Mouse (Mus musculus): ENCODE measurements around the gene Col5a1.

Col5a1 gene

DNA sequence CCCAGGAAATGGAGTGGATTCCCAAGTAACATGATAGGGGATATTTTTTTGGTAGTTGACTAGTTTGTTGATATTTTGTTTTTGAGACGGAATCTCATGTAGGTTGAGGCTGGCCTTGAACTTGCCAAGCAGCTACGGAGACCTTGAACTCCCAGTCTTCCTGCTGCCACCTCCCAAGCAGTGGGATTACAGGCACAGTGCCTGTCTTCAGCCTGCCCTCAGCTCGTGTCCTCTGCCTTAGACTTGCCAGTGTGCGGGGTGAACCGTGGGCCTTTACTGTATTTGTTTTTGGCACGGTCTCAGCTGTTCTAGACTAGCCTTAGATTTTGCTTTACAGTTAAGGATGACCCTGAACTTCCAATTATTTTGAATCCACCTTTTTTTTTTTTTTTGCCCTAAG, 37.5 kb downstream of the Col5a1 start:
- no peak for DNase-seq

DNA sequence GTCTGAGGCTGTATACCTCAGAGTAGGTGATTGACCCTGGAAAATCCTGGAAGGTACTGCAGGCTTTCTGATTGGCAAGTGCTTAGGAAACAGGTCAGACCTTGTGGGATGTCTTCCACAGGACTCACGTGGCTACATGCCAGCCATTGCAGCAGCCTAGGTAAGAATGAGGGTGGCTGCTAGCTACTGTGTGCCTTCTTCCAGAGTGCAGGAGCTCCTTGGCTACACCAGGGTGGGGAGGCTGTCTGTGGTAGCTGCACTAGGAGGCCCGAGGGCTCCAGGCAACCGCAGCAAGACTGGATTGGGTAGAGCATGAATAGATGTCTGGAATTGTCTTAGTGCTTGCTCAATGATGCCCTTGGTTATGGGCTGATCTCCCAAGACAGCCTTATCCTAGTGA, 38.2 kb downstream of the Col5a1 start:
- DNase-seq: no peak

DNA sequence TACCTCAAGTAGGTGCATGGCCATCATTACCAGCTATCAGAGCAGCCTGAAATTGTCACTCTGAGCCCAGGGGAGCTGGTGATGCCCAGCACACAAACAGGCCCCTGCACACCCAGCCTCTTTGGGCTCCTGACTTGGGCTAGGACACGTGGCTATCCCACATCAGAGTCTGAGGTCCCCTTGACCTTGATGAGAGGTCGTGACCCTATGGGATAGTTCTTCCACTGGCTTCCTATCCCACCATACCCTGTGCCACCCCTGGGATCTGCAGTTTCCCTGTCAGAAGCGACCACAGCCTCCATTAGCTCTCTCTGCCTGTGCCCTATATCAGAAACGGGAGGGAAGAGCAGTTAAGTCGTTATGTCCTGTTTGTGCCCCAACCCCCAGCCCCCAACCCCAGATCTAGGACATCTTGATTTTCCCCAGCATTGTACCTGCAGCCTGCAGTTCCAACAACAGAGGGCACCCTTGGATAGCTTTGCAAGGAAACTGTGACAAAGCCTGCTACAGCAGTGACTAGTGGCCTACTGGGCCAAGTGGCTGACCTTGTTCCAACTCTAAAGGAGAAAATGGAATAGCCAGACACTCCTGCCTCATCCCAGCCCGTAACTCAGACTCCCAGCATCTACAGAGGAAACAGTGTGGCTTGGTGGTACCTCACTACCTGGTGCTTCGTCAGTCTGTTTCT, 40.4 kb downstream of the Col5a1 start:
- DNase-seq: peak; percentile 84

DNA sequence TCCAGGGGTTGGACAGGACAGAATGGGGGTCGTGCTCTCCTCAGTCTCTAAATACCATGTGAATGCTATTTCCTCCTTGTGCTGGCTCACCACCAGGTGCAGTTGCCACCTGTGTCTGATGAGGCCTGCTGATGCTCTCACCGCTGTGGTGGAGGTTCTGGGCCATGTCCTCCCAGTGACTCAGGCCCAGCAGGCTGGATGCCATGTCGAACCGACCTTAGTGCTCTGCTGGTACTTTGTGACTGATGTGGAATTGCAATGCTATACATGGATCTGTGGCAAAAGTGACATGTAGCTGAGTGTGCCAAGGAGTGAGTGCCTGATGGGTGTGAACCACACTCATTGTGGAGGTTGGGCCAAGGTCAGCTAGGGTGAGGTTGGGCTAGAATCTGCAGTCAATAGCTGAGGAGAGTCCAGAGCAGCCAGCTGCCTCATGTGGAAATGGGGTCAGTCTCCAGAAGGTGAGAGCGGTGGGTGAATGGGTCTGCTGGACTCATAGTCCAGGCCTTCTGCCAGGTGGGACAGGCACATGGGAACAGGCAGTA, 44.3 kb downstream of the Col5a1 start:
- no peak for DNase-seq

DNA sequence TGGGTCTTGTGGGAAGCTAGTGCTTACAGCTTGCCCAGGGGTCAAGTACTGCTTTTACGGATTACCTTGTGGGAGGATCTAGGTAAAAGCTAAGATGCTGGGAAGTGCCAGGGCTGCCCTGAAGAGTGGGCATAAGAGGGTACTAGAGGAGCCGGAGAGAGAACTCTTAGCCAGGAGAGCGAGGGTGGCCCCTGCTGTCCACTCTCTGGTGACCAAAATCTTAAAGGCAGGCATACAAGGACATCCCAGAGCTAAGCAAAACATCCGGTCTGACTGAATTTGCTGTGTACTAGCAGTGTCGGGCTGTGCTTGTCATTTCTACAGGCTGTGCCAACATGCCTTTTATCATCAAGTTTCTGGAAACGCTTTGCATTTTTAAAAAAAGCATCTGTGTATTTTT, 44.9 kb downstream of the Col5a1 start:
- DNase-seq: peak; percentile 53

DNA sequence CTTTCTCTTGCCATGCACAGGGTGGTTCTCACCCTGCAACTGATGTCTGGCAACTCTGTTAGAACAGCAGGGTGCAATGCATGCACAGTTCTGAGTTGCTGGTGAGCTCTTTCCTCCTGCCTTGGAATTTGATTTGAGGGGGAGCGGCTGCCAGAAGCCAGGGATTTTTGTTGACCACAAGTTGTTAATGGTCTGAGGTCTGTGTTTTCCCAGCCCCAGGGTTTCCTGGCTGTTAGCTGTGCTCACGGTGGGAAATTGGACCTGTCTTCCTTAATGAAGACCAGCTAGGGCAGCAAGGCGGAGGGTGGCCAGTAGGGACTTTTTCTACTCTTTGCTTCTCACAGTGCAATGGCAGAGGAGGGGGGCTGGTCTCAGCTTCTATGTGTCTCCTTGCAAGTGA, 45.7 kb downstream of the Col5a1 start:
- peak; percentile 33 for DNase-seq

DNA sequence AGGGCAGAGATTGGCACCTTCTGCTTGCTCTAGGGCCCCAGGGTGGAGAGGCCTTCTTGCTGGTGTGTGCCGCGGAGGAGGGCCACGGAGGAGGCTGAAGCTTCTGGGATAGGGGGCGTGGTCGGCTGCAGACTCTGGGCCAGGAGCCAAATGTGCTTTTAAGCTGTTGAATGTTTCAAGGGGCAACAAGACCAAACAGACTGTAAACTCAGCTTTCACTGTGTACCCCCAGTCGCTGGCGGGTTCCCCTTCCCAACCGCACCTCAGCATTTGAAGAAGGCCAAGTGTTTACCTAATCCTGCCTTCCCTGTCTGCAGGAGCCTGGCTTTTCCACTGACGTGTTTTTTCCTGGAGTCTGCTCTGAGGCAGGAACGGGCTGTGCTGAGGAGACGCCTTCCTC, 48.0 kb downstream of the Col5a1 start:
- peak; percentile 93 for DNase-seq

DNA sequence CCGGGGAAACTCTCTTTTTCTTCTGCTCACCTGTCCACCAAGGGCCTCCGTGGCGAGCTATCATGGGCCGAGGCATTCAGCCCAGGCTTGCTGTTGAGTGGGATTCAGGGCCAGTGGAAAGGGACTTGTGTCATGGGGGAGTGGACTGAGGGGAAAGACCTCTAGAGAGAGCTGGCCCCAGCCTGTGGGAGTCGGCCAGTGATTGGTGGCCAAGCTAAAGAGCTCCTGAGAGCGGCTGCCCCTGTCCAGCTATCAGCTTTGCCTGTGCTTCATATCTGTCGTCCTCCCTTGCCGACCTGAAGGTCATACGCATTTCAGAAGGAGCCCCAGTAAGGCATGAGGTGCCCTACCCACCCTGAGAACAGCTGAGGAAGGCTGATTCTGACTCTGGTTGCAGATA, 48.6 kb downstream of the Col5a1 start:
- DNase-seq: no peak

DNA sequence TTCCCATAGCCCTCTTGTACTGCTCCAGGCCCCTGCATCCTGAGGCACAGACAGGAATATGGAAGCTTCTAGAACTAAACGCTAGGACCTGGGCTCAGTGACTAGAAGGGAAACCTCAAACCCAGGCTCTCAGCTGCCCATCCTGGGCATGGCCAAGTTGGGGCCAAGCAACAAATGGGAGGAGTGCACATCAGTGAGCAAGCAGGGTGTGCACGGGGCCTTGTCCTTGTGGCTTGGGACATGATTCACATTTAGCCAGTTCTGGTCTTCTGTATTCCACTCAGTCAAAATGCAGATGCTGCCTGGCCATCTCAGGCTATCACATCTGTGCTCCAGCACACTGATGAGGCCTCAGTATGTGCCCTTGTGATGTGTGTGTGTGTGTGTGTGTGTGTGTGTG, 49.2 kb downstream of the Col5a1 start:
- no peak for DNase-seq

DNA sequence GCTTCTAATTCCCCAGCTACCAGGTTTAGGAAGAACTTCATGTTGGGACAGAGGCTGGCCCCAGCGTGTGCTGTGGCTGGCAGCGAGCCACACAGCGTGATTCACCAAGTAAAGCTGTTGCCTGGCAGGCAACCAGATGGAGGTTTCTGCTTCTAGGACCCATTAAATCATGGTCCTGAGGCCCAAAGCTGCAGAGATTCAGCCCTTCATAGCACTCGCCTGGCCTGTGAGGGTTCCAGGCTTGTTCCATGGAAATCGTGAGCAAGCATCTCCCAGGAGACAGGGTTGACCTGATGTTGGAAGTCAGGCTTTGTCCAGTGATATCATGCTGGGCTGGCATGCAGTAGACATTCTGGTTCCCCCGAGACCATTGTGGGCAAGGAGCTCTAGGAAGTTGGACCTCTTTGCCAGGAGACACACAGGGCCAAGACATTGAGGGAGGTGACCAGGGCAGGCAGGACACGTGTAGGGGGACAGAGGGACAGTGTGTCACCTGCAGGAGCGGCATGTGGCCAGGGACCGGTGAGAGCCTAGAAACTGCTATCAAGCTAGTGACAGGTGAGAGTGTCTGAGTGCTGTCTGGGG, 50.5 kb downstream of the Col5a1 start:
- peak; percentile 84 for DNase-seq

DNA sequence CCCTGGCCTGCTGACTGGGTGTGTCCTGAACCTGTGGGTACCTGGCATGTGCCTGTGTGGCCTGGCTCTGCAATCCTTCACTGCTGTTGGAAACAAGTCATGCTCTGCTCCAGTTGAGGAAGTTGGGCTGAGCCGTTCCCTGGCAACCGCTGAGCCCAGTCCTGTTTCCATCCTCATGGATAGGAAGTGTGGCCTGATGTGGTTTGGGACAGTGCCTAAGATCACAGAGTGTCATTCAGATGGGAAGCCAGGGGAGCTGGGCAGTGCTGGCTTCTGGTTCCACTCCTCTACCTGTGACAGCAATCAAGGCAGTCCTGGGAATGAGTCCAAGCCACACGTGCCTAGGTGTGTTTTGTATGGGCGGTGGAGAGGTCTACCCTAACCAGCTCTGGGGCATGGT, 53.2 kb downstream of the Col5a1 start:
- peak; percentile 70 for DNase-seq

DNA sequence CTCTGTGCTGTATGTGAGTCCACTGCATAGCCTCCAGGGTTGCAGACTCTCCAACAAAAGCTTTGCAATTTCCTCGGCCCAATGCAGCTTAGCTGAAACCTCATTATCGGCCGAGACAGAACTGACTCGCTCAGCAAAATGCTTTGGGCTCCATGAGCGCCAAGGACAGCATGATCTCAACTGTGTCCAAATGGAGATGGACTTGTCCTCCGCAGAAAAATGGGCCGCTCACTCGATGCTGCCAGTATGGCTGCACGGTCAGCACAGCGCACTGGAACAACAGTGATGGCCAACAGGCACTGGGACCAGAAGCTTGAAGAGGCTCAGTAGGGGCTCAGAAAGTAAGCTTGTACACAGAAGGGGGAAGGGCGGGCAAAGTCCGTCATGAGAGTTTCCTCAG, 53.9 kb downstream of the Col5a1 start:
- DNase-seq: no peak

DNA sequence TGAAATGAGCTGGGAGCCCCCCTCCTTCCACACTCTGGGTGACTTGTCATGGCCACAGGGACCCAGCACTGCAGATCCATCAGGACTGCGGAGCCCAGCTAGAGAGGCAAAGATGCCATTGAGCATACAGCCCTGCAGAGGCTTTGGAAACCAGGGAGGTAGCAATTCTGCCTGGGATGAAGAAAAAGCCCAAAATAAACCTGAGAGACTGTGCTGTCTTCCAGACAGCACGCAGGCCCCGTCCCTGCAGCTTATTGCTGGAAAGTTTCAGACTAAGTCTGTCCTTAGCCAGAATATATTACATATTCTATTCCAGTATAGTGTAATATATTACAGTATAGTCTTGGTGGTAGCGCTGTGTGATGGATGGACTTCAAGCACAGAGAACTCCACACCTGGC, 61.0 kb downstream of the Col5a1 start:
- DNase-seq: no peak

DNA sequence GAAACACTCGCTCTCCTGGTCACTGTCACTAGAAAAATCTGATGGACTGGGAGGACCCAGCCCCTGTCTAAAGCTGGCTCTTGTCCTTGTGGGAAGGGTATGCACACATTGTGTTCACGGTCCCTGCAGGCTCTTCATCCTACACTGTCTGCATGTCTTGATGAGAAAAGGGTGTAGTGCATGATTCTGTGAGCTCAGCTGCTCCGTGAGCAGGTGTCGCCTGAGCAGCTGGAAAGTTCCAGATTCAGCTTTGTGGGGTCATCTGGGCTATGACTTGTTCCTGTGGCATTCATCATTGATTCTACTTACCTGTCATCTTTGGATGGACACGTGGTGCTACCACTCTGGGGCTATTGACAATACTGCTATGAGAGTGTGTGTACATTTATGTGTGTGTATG, 61.7 kb downstream of the Col5a1 start:
- no peak for DNase-seq

DNA sequence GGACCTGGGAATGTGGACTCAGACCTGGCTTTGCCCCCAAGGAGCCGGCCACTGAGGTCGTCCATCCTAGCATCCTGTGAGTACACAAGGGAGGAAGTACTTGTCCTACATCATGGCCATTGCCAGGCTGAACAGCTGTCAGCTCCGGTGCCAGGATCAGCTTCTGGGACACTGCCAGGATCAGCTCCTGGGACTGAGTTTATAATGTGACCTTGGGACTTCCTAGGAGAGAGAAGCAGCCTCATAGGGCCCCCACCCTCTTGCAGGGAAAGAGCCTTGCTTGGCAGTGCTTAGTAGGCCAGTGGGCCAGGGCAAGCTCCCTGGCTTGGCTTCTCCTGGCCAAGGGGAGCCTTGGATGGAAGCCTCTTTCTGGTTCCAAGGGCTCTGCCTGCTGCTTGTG, 67.6 kb downstream of the Col5a1 start:
- DNase-seq: peak; percentile 76

DNA sequence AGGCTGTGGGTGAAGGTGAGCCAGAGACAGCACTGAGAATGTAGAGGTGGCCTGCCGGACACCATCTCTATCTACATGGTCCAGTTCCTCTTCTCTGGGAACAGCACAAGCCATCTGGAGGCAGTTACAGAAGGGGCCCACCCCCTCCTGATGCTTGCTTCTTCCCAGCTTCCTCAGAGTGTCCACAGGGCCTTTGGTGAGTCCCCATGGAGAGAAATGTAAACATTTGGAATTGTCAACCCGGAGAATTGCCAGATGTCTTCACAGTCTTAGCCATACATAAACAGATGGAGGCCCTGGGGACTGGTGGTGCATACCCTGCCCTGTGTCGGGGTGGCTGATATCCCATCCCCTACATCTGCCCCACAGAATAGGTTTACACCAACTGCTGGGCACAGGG, 68.7 kb downstream of the Col5a1 start:
- peak; percentile 63 for DNase-seq

DNA sequence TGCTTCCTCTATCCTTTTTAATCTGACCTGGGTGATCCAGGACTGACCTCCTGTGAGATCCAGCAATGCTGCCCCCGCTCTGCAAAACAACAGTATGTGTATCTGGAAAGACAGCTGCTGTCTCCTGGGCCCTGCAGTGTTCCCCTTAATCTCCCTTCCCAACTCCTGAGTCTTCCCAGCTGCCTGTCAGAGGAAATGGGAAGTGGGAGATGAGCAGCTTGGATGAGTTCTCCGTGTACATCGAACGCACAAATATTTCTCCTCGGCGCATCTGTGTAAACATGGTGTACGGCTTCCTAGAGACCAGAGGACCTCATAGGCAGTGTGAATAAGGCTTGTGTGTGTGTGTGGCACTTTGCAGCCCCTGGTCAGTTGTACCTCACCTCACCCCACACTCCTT, 70.5 kb downstream of the Col5a1 start:
- peak; percentile 41 for DNase-seq

DNA sequence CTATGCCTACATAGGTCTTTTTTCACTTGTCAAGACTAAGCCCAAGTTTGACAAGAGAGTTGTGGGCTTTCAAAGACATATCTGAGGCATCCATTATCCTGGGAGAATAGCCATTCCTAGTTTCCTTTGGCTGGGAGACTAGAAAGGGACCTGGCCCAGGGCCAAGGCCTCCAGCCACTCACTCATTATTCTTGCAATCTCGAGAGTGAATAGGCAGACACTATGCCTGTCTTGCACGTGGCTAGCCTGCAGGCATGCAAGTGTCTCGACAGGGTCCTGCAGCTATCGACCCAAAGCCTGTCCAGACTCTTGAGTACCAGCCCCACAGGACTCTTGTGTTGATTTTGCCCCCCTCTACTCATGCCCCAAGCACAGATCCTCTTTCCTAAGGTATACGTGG, 71.0 kb downstream of the Col5a1 start:
- peak; percentile 60 for DNase-seq

DNA sequence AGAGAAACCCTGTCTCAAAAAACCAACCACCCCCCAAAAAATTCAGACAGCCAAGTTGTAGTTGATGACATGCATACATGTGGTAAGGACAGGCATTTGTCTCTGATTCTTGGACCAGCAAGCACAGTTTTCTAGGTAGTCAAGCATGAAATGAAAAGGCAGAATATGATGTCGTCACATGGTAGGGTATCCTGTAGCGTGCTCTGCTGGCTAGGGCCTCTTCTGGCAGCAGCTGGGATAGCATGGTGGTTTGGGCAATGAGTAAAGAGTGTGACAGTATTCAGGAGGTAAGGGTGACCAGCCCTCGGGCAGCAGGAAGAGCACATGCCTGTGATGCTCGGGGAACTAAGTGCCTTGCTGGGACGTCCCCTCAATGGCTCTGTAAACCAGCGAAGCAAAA, 73.0 kb downstream of the Col5a1 start:
- no peak for DNase-seq

DNA sequence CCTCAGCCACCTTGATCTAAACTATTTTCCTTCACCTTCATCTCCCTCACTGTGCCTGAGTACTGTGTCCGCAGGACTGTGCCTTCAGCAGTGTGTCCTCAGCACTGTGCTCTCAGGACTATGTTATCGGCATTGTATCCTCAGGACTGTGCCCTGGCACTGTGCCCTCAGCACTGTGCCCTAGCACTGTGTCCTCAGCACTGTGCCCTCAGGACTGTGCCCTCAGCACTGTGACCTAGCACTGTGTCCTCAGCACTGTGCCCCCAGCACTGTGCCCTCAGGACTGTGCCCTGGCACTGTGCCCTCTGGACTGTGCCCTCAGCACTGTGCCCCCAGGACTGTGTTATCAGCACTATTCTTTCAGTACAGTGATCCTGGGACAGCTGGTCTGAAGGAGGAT, 75.0 kb downstream of the Col5a1 start:
- DNase-seq: no peak

DNA sequence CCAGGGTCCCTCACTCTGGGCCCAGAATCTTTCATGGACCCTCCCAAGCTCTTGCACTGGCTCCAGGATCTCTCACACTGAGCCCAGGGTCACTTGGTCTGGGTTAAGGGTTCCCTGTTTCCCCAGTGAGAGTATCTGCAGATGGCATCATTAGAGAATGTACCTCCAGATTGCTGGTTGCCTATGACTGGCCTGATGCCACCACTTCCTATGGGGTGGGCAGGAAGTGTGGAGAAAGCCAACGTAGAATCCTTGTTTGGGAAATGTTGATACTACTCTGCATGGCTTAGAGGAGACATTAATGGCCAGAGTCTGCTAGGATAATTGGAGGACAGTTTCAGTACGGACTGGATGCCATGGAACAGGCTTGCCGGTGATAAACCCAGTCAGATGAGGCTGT, 76.2 kb downstream of the Col5a1 start:
- DNase-seq: no peak

DNA sequence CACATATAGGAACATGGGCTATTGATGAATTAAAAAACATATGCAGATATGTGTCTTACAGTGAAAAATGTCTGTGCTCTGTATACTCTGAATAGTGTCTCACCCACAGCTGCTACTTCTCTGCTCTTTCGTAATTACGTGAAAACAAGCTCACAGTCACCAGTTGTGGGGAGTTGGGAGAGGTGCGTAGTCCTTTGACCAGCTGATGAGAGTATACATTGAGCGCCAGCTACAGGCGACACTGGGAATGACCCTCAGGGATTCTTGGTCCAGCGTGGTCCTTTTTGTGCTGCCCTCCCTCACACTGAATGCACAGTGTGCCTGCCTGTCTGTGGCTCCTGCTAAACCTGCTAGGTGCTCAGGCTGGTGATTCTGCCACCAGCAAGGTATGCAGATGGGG, 82.9 kb downstream of the Col5a1 start:
- DNase-seq: peak; percentile 75

DNA sequence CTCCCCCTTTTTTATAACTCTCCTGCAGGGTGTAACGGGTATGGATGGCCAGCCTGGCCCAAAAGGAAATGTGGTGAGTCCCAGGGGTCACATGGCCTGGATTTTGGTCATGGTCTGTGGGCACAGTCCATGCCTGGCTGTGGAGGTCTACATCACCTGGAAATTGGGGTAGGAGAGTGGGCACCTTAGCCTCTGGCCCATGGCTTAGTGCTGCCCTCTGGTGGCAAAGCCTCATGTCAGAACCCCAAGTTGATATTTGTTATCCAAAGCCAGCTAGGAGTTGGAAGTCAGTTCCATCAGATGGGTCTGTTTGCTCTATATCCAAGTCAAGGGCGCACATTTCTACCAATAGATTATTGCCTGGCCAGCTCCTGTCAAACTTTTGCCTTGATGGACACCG, 87.6 kb downstream of the Col5a1 start:
- DNase-seq: peak; percentile 72

DNA sequence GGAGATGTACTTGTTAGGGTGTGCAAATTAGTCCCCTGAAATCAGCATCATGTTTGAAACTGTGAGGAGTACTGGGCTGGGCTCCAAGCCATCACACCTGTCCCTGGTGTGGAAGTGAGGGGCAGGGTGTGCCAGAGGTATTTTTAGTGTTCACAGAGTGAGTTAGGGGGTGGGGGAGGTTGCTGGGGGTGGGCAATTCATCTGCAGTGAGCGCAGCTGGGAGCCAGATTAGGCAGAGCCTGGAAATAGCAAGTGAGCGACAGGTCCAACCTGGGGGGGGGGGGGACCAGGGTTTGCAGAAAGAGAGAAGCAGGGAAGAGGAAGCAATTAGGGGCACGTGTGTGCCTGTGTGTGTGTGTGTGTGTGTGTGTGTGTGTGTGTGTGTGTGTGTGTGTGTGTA, 89.6 kb downstream of the Col5a1 start:
- DNase-seq: no peak

DNA sequence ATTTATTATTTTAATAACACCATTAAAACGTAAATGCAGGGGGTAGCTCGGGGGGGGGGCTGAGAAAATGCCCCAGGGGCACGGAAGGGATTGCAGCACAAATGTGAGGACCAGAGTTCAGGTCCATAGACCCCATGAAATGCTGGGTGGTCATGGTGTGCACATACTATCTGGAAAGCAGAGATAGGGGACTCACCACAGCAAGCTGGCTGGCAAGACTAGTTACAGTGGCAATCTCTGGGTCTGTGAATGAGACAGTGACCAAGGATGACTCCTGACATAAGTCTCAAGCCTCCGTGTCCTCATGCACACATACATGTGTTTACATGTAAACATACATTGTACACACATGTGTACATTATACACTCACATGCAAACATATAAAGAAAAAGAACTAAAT, 90.3 kb downstream of the Col5a1 start:
- DNase-seq: no peak

Data from lung, postnatal 10 days (tissue).